Mouse (Mus musculus) cerebellum, adult 11 months (tissue): Measurements from ENCODE around the gene Stx8.

Experiments
- DNase-seq: peaks from one replicate; pipeline ENCODE4 v3.0.0; 2022

The Stx8 gene

DNA sequence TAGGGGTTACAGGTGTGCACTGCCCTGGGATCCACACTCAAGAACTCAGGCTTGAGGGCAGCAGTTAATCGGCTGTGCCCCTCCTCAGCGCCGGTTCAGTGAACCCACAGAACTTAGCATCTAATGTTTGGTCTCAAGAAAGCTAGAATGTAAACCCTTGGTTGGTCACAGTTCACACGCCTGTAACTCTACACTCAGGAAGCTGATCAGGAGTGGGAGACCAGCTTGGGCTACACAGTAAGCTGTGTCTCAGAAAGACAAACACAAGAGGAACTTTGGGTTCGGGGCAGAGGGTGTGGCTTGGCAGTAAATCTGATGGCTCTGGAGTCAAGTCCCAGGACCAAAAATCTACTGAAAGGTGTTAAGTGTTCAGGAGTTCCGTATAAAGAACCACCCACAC is 17.6 kb downstream of the Stx8 start:
- DNase-seq = no peak

DNA sequence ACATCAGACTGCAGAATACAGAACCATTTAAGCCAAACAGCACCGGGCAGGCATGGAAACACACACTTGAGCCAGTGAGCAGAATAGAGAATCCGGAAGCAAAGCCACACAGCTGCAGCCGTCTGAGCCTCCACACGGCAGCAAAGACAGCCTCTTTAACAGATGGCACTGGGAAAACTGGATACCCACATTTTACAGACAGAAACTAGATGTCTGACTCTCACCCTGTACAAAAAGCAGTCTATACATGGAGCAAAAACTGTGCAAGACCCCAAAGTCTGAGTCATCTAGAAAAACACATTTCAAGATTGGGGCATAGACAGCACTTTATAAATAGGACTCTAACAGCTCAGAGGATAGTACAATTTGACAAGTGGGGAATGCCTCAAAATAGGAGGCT is 25.2 kb downstream of the Stx8 start:
- DNase-seq = no peak

- no peak for DNase-seq
Measured at GRCm38 (mm10) chr11:67995965-67996364, 30.0 kb downstream of the Stx8 start.

DNA sequence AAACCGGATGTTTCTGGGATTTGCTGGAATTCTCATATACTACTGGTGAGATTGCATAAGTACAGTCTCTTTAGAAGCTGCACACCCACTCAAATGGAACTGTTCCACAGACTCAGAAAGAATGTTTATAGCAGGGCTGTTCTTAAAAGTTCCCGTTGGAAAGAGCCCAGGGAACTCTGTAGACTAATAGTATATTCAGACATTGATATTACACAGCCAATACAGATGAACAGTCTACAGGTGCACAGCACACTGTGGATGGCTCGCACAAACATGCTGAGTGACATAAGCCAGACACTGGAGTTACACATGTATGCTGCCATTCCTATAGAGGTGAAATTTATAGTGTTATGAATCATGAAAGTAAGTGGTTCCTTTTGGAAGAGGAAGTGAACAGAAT is 32.9 kb downstream of the Stx8 start:
- DNase-seq = no peak

- no peak for DNase-seq
Measured at GRCm38 (mm10) chr11:67999629-68000028, 33.6 kb downstream of the Stx8 start.

GRCm38 (mm10) chr11:68004191-68004590 is 38.2 kb downstream of the Stx8 start:
- DNase-seq = peak; percentile 65

- DNase-seq = no peak
Measured at GRCm38 (mm10) chr11:68006216-68006789, 40.3 kb downstream of the Stx8 start.

- no peak for DNase-seq
Measured at GRCm38 (mm10) chr11:68007645-68008044, 41.7 kb downstream of the Stx8 start.

DNA sequence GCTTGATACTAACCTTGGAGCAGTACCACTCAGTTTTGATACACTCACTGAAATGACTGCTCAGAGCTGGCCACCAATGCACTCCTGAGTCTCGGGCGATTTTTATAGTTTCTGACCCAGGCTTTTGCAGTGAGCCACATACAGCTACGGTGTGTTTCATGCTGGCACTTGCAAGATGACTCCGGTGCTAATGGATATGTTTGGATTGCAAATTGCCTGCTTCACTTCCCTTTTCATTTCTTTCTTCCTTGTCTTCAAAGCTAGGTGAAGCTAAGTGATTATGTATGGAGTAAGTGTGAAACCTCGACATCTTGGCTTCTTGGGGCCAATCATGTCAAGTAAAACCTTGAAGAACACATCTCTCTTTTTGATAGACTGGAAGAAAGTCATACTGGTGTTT is 43.4 kb downstream of the Stx8 start:
- DNase-seq = no peak

- no peak for DNase-seq
Measured at GRCm38 (mm10) chr11:68012207-68012606, 46.2 kb downstream of the Stx8 start.

GRCm38 (mm10) chr11:68018191-68018590 is 52.2 kb downstream of the Stx8 start:
- DNase-seq = no peak

DNA sequence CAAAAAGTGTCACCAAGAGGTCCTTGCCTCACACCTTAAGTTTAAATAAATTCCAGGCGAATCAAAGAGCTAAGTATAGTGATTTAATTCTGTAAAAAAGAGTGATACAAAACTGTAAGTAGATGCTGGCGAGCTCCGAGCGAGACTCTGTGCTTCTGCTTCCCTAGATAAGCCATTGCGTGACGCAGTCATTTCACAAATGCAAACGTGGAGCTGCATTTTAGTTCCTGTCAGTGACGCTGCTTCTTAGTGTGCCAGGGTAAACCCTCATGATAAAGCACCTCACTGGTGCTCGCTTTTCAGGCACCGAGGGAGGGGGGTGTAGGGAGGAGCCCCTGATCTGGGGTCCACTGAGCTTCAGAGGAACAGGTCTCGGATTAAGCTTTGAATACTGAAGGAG is 53.2 kb downstream of the Stx8 start:
- no peak for DNase-seq

- no peak for DNase-seq
Measured at GRCm38 (mm10) chr11:68021976-68022375, 56.0 kb downstream of the Stx8 start.

DNA sequence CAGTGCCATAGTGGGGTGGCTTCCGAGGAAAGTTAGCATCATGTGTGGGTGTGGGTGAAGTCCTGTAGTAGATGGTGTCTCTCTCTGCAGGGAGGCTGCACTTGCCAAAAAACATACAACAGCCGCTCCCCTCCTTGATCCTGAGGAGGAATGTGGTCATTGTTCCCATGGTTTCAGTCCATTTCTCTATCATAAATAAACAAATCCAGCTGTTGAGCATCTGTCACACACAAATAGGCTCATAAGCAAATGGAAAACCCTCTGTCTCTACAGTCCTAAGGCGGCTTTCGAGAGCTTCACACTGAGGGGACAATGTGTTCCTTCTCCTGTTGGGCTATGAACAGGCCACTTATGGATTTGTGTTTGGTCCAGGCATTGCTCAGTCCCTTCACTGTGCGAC is 56.9 kb downstream of the Stx8 start:
- DNase-seq = no peak

DNA sequence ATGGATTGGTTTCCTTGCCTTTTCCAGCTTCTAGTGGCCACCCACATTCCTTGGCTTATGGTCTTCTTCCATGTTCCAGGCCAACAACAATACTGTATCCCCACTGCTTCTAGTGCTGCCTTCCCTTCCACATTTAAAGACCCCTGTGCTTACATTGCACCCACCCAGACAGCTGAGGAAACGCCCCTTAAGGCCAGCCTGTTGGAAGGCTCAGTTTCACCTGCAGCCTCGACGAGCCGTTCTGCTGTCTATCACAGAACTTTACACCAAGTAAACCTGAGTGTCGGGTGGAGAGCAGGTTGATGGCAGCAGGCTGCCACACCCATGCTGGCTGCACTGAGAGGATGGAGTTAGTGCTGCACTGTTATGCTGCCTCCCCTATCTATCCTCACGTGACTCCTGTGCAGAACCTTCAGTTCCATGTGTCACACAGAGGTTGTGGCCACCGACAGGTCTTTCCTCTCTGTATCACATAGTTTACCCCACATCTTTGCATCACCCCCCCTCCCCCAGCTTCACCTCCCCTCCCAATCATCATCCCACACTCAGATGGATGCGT is 57.9 kb downstream of the Stx8 start:
- no peak for DNase-seq

DNA sequence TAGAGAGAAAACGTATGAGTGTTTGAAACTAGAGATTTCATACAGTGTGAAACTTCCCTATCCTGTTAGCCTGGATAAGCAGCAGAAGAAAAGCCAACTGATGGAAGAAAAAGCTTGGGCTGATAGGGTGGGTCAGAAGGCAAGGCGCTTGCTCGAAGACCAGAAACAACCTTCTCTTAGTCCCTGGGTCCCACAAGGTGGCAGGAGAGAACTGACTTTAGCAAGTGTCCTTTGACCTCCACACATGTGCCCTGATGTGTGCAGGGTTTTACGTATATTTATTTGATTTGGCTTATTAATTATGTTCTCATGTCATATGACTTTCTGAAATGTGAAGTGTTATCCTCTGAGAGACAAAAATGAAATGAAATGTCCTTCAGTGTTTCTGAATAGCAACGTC is 60.6 kb downstream of the Stx8 start:
- DNase-seq = no peak

DNA sequence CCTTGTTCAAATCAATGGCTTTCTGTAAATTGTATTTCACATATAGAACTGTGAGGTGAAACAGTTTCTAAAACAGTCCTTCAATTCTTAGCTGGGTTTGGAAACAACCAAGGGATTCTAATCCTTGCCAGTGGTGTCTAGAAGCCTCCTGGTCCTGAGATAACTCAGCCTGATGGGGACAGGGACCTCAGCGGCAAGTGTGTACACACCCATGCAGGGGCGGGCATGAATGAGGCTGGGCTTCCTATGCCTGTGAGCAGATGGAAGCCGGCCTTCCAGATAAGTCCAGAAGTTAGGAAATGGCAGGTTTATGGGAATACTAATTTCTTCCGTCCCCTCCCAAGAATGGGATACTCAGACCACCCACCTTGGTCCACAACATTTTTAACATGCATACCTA is 63.1 kb downstream of the Stx8 start:
- no peak for DNase-seq

GRCm38 (mm10) chr11:68029871-68030270 is 63.9 kb downstream of the Stx8 start:
- no peak for DNase-seq

- DNase-seq = peak; percentile 9
Measured at GRCm38 (mm10) chr11:68030771-68031170, 64.8 kb downstream of the Stx8 start.

DNA sequence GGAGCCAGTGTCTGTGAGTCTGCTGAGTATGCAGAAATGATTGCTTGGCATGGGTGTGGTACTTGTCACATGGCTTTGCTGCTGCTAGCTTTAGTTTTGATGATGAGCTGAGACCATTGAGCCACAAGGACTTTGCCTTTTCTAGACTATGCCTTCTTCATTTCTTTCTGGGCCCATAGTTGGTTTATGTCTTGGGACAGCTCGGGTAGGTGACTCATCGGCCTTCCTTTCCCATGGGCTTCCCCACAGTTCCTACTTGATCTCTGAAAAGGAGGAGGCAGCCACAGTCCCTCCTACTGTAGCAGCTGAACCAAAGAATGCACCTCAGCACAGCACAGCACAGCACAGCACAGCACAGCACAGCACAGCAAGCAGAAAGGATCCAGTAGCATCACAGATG is 66.5 kb downstream of the Stx8 start:
- no peak for DNase-seq

DNA sequence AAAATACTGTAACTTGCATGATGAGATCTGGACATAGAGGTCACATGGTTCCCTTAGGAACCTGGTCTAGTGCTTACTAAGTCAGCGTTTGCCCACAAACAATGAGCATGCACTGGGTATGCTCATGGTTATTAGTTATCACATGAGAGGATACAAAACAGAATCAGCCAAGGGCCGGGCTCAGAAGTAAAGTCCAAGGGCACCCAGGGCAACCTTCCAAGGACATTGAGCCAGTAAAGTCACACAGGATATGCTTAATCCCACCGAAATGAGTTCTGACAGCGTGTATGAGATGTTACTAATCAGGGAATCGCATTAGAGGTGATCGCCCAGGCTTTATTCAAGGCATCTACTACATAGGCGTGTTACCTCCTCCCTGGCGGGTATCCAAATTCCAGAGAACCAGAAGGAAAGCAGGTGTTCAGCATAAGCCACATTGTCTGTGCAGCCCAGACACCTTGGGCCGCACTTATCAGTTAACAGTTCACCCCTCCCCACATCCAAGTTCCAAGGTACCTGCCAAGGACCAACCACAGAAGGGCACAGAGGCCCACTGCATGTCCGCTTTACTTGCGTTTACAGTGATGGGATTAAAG is 67.4 kb downstream of the Stx8 start:
- no peak for DNase-seq

- no peak for DNase-seq
Measured at GRCm38 (mm10) chr11:68034422-68034821, 68.4 kb downstream of the Stx8 start.

- no peak for DNase-seq
Measured at GRCm38 (mm10) chr11:68035303-68035891, 69.4 kb downstream of the Stx8 start.

GRCm38 (mm10) chr11:68036133-68036959 is 70.4 kb downstream of the Stx8 start:
- DNase-seq = no peak
